Mouse (Mus musculus) left cerebral cortex, adult 11 months (tissue): ENCODE results near the gene Tyms.
"Not testable (repeated sequence)": the region's sequence is repeated elsewhere in the genome, so short reads cannot be mapped to it uniquely, and the experiment has no call there.

Source experiments
- DNase-seq: peaks from one replicate; pipeline ENCODE4 v3.0.0; 2022; ENCODE audit warnings: low spot score

Gene Tyms

DNA sequence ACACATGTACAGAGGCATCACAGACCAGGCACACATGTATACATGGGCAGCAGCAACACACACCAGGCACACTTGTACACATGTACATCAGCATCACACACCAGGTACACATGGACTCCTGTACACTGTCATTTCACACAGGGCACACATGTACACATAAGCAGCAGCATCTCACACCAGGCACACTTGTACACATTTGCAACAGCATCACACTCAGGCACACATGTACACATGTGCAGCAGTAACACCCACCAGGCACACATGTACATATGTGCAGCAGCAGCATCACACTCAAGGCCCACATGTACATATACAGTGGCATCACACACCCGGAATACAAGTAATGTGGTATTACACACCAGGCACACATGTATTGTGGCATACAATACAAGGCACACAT, 24.8 kb upstream of the Tyms start:
- no peak for DNase-seq

DNA sequence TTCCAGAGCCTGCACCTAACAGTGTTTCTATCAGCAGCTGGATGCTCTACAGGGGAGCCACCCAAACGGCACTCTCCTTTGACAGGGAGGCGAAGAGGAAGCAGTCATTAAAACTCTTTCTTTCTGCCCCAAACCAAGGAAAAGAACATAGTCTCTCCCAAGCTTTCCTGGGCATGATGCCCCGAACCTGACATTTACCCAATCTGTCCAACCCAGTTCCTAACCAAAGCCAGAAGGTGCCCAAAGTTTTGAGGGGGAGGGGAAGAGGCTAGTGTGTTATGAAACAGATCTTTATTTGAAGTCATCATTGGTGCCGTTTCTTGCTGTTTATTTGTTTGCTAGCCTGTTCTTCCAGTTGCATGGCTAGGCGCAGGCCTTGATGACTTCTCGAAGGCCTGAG, 22.3 kb upstream of the Tyms start:
- DNase-seq: no peak

DNA sequence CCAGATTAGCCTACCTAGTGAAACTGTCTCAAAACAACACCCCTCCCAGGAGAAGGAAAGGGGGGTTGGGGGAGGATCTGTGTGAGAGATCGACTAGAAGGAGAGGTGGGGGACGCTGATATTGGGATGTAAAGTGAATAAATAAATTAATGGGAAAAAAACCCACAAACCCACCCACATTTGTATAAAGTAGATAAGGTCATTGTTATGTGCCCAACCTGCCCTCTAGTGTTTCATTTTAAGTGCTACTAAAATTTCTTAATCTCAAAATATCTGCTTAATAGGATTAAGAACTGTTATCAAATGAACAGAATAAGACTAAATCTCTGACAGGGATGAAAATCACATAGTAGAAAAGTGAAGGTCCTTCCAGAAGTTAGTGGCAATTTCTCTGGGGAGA, 21.0 kb upstream of the Tyms start:
- DNase-seq: no peak

DNA sequence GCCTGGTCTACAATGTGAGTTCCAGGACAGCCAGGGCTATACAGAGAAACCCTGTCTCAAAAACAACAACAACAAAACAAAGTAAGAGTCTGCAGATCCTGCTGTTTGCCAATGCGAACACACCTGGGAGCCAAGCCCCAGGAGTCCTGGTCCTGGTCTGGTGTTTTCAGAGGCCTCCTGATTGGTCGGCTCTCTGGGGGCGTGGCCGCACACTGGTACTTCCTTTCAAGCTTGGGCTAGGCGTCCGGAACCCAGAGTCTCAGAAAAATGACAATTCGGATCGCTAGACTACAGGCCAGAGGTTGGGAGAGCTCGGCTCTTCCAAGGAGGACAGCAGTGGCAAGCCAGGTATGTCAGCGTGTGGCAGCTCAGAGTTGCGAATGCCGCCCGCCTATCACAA, 19.3 kb upstream of the Tyms start:
- DNase-seq: no peak

DNA sequence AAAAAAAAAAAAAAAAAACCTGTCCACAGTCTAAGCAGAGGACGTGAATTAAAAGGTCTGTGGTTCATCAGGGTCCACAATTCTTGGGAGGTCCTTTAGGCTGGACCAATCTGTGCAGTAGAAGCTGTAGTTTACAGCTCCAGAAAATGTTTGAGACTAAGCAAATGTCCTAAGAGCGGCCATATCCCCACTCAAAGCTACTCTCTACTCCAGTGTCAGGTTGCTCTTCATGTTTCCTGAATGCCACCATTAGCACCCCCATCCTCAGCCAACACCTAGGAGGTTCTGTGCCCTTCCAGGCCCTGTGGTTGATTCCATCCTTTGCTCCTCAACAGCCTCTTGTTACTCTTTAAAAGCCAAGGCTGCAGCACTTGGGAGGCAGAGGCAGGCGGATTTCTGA, 1.0 kb downstream of the Tyms start:
- DNase-seq: no peak

DNA sequence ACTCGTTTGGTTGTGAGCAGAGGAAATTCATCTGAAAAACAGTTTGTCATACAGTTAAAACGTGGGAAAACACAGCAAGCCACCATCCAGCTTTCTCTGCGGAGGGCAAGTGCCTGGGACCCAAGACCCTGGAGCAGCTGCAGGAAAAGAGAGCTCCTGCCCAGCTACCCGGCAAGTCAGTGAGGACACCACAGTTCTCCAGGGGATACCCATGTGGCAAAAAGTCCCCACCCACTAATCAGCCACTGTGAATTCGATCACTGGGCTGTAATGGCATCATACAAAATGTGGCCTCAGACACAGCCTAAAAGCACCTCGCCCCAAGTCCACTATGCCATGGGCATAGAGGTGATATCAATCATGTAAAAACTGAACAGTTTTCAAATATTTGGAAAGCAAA, 1.7 kb downstream of the Tyms start:
- no peak for DNase-seq

DNA sequence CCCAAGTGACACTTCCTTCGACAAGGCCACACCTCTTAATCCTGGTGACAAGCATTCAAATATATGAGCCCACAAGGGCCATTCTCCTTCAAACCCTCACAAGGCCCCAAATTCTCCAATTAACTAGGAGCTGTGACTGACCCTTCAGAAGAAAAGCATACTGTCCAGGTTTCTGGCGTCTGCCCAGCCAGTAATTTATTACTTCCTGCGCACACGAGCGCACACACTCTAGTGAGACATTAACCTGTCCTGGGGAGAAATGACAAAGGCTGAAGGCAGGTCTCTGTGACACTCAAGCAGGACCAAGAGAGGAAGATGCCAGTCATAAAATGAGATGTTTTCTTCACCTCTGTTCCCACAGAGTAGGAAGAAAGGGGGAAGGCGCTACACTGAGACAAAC, 5.7 kb downstream of the Tyms start:
- no peak for DNase-seq

DNA sequence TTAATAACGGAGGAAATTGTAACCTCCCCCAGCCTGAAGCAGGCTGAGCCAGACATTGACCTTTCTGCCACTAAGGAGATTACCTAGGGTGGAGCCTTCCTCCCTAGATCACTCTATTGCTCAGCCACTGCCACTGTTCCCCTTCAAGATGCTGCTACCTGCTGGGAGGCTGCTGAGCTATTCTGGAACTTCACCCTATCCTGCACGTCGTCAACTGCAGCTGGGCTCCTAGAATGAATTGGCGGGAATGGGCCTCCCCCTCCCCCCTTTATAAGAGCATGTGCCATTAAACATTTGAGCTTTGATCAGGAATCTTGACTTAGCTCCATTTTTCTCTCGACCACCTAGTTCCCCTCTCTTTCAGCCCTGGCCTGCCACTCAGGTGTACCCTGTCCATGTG, 13.8 kb downstream of the Tyms start:
- not testable (repeated sequence) for DNase-seq

DNA sequence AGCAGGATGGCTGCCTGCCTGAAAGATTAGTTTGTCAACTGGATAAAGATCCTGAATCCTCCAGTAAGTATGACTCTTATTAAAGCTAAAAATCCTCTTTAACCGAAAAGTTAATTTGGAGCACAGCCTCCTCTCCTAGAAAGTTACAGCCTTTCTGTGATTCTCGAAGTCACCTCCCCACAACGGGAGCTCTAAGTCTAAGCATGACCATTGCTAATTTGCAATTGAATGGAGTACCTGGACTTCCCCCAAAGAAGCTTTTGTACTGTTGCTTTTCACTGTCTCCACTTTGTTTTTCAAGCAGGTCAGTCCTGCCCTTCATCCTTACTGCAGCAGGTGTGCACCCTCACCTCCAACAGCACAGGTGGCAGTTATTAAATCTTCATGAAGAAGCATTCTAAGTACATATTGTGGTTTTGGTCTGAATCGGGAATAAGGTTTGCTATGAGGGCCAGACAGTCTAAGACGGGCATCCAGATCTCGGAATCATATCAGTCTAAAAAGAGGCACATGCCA, 15.1 kb downstream of the Tyms start:
- DNase-seq: no peak

DNA sequence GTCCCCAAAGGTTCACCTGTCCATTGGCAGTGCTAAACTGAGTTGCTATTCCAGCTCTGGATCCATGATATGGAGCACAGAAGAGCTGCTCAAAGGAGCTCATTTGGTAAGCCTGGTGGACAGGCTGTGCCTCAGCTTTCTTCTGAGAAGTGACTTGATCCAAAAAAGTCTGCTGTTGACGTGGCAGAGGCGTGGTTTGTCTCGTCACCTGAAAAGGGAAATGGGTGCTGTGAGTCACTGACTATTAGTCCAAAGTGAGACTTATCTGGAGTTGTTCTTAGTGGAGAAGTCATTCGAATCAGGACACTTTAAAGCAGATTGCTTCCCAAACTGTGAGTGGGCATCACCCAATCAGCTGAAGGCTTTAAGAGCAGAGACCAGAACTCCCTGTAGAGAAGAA, 33.6 kb downstream of the Tyms start:
- DNase-seq: not testable (repeated sequence)

DNA sequence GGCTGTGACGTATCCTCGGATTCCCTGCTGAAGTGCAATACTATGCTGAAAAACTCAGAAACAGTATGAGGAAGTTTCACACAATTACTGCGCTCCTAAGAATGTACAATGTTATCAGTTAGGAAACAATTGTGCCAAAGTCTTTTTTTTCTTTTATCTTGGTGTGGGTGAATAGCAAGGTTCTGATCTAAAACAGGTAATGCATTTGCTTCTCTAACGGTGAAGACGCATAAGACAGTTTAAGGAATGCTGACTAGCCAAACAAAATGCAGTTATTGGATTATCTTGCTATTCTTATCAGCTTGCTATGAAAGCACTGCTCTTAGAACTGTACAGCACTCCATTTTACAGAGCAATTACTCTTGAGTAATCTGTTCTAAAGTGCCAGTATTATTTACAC, 34.1 kb downstream of the Tyms start:
- not testable (repeated sequence) for DNase-seq

DNA sequence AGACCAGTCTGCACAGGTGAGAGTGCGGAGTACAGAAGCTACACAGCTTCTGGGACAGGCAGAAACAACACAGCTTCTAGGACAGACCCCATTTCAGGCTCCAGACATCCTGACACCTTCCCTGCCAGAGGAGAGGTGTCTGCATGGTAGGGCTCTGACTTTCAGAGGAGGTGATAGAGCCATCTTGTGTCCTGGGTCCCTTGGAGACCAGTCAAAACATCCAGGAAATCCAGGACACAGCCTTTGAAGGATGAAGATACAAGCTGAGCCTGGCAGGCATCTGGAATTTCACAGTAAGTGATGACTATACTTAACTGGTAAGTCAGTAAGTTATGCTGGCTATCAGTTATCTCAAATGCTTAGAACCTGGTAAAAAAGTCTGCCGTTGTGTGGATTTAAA, 36.3 kb downstream of the Tyms start:
- DNase-seq: not testable (repeated sequence)

DNA sequence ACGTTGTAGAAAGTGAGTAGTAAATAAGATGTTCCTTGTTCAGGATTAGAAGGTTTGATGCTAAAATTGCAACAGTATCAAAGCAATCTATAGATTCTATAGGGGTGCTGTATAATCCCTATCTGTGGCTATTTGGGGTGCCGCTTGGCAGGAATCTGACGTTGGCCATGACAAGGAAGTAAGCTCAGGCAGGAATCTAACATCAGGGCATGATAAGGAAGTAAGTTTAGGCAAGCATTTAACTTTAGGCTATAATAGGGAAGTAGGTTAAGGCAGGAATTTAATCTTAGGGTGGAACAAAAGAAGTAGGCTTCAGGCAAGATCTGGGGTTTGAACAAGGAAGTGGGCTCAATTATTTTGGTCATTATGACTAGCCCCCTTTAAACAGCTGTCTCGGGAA, 37.6 kb downstream of the Tyms start:
- not testable (repeated sequence) for DNase-seq

DNA sequence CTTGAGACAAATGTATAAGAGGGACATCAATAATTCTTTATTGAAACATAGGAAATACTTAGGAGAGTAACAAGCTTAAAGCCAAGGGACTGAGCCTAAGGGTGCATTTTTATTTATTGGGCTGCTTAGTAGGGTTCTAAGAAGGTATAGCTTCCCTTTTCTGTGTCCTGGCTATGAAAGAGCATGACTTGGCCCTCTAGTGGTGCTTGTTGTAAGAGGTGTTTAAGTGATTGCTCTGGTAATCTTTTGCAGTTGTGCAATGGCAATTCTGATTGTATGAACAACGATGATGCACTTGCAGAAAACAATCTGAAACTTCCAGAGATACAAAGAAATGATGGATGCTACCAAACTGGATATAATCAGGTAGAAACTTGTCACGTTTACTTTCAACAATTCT, 58.8 kb downstream of the Tyms start:
- no peak for DNase-seq

DNA sequence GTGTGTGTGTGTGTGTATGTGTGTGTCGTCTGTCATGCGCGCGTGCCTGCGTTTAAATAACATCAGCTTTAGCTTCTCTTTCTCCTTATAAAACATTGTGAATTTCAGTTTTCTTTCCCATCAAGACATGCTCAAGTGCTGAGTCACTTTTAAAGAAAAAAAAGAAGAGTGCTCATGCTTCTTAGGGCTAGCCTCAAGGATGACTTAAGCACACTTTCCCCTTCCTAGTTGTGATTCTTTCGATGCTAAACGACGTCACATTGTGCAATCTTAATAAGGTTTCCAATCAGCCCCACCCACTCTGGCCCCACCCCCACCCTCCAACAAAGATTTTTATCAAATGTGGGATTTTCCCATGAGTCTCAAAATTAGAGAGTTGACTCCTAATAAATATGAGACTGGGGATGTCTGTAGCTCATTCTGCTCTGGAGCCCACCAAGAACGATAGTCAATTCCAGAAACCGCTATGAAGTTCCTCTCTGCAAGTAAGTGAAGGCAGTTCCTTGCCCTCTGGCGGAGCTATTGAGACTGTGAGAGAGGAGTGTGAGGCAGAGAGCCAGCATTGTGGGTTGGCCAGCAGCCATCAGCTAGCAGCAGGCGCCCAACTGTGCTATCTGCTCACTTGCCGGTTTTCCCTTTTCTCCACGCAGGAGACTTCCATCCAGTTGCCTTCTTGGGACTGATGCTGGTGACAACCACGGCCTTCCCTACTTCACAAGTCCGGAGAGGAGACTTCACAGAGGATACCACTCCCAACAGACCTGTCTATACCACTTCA, 60.5 kb downstream of the Tyms start, which contains the start of gene Il6:
TSS of gene Il6 (plus strand) at position 389 of the 778 bp plus-strand sequence.
- DNase-seq: peak; percentile 65
